Comparison of ENCODE assay signal across 16 mouse cellular contexts in the genomic region with DNA sequence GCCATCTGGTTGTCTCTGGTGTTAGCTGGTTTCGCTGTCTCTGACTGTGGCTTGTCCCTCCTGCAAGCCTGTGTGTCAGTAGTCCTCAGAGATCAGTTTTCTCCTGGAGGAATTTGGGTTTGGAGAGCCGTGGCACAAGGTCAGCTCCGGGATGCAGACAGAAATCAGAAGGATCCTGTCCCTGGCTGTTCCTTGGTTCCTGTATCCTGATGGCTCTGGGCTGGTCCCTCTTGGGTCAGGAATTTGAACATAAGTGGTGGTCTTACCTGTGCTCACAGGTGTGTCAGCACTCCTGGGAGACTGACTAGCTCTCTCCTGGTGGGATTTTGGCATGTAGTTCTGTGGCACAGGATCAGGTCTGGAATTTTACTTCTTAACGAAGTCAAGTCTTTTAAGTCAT.
"Had no signal": no experiment of that assay in that cellular context is flagged by ENCODE, and none has a peak within 500 bp of the region (broad histone marks: within the 10 kb centered on the region; RNA-seq: fewer than 3 reads in every experiment).

No protein-coding gene starts in this region.

- H3K9me3 ChIP-seq: neural tube, embryonic 13.5 days; neural tube, embryonic 15.5 days; stomach, embryonic 15.5 days had no signal

- H3K36me3 ChIP-seq: neural tube, embryonic 13.5 days; neural tube, embryonic 15.5 days; stomach, embryonic 15.5 days had no signal

- H3K9ac ChIP-seq: neural tube, embryonic 13.5 days; neural tube, embryonic 15.5 days; stomach, embryonic 15.5 days had no signal

- DNase-seq: retina, postnatal 1 day; right cerebral cortex, adult 18-20 months; right cerebral cortex, postnatal 14 days; right cerebral cortex, postnatal 25 days; right cerebral cortex, postnatal 4 days; spleen, adult 18-20 months; thymus, adult 18-20 months; thymus, adult 2 months; thymus, postnatal 14 days; thymus, postnatal 25 days; thymus, postnatal 36 days; thymus, postnatal 4 days had no signal

- H3K4me3 ChIP-seq: neural tube, embryonic 13.5 days; neural tube, embryonic 15.5 days; stomach, embryonic 15.5 days had no signal

- H3K27me3 ChIP-seq: neural tube, embryonic 13.5 days; neural tube, embryonic 15.5 days; stomach, embryonic 15.5 days had no signal

- H3K4me1 ChIP-seq: neural tube, embryonic 13.5 days; stomach, embryonic 15.5 days had no signal

- H3K27ac ChIP-seq: neural tube, embryonic 13.5 days; neural tube, embryonic 15.5 days; stomach, embryonic 15.5 days; stomach, postnatal 0 days had no signal
